Mouse (Mus musculus) left cerebral cortex, adult 18-20 months (tissue): ENCODE measurements at regions not wholly inside any gene's neighbourhood (a gene's known extent, or its start where the extent isn't known, plus 50 kb on each side); places are given as distances from the start of the nearest gene placed in this dataset.
A peak's percentile ranks its signal among the peaks of the same experiment; 100 is the strongest.
"Not testable (repeated sequence)": the region's sequence is repeated elsewhere in the genome, so short reads cannot be mapped to it uniquely, and the experiment has no call there.

Experiments
- DNase-seq, 2 experiments: peaks; one replicate each; pipeline ENCODE4 v3.0.0; 2021 to 2022; ENCODE audit warnings: low spot score in 2 of 2, mixed read lengths in 1 of 2

GRCm38 (mm10) chr10:45855514-45855913 lies 277.9 kb downstream of the Hace1 start:
- DNase-seq = no peak

GRCm38 (mm10) chr10:45859137-45859536 lies 281.5 kb downstream of the Hace1 start:
- DNase-seq = no peak

GRCm38 (mm10) chr10:45859909-45860308 lies 282.3 kb downstream of the Hace1 start:
- DNase-seq = no peak

GRCm38 (mm10) chr10:45860696-45861095 lies 283.1 kb downstream of the Hace1 start:
- no peak for DNase-seq

- DNase-seq = no peak
These were observed 288.2 kb downstream of the Hace1 start for GRCm38 (mm10) chr10:45865793-45866192.

- no peak for DNase-seq
These were observed 289.2 kb downstream of the Hace1 start for GRCm38 (mm10) chr10:45866860-45867259.

GRCm38 (mm10) chr10:45871028-45871427 lies 293.4 kb downstream of the Hace1 start:
- DNase-seq = no peak

- no peak for DNase-seq
These were observed 294.6 kb downstream of the Hace1 start for GRCm38 (mm10) chr10:45872007-45872890.

GRCm38 (mm10) chr10:45873805-45874780 lies 296.5 kb downstream of the Hace1 start:
- no peak for DNase-seq

GRCm38 (mm10) chr10:45875287-45875686 lies 297.7 kb downstream of the Hace1 start:
- DNase-seq = not testable (repeated sequence)

GRCm38 (mm10) chr10:45883745-45884144 lies 306.1 kb downstream of the Hace1 start:
- DNase-seq = no peak

GRCm38 (mm10) chr10:45886636-45887035 lies 309.0 kb downstream of the Hace1 start:
- no peak for DNase-seq

- DNase-seq = peak; percentile 10 to 47
These were observed 311.2 kb downstream of the Hace1 start for GRCm38 (mm10) chr10:45888835-45889234.

- DNase-seq = no peak
These were observed 311.8 kb downstream of the Hace1 start for GRCm38 (mm10) chr10:45889381-45889951.

- no peak for DNase-seq
These were observed 312.5 kb downstream of the Hace1 start for GRCm38 (mm10) chr10:45890088-45890626.

- no peak for DNase-seq
These were observed 314.8 kb downstream of the Hace1 start for GRCm38 (mm10) chr10:45892464-45892863.

- no peak for DNase-seq
These were observed 316.5 kb downstream of the Hace1 start for GRCm38 (mm10) chr10:45893894-45894831.

- DNase-seq = no peak
These were observed 339.3 kb downstream of the Hace1 start for GRCm38 (mm10) chr10:45916928-45917327.

GRCm38 (mm10) chr10:45925746-45926145 lies 348.1 kb downstream of the Hace1 start:
- no peak for DNase-seq
